Mouse (Mus musculus) layer of hippocampus, adult 2 months (tissue): ENCODE data around the gene Hopx. TPM values are rescaled to one million over a fixed set of nuclear protein-coding genes. Genes with fewer than 3 reads are reported as not detected.

Experiments
- DNase-seq, 2 experiments: peaks; one replicate each; pipeline ENCODE4 v3.0.0; 2022; ENCODE audit warnings: low spot score in 2 of 2
- H3K27ac ChIP-seq: fragments of 200-600 bp; 2 replicates; pipeline ENCODE4 v1.8.1; 2022
- H3K4me3 ChIP-seq: fragments of 200-600 bp; 2 replicates; pipeline ENCODE4 v1.8.1; 2022; ENCODE audit warnings: mild to moderate bottlenecking
- CTCF ChIP-seq: fragments of 200-600 bp; conservative IDR thresholded peaks from 2 replicates; pipeline ENCODE4 v1.8.1; 2022; ENCODE audit warnings: antibody characterized with exemption, mild to moderate bottlenecking, moderate library complexity
- total RNA-seq, 2 experiments: library from RNA; stranded (reverse); gene quantifications; 2 replicates each; pipeline ENCODE4 v1.2.3; 2021

The Hopx gene
- total RNA-seq, 2 experiments from 2014 or later: 81.8 to 81.9 TPM

DNA sequence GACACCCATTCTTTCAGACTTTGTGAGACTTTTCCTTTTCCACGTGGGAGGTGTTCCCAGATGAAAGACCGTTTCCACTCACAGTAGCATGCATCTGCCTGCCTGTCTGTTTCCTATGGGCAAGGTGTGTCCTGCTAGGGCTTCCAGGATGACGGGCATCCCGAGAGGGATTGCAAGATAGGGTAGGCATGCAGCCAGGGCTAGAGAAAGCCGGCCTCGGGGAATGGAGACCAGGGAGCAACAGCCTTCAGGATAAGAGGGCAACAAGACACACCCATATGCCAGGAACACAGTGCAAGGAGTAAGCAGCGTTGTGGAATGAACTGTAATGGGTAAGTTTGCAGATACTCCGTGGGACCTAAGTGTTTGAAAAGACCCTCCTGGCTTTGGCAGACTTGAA is 47.6 kb downstream of the Hopx start:
- TF ChIP-seq CTCF: no peak
- no peak overlapping the region for H3K27ac ChIP-seq
- H3K4me3 ChIP-seq: no peak overlapping the region
- DNase-seq: no peak

DNA sequence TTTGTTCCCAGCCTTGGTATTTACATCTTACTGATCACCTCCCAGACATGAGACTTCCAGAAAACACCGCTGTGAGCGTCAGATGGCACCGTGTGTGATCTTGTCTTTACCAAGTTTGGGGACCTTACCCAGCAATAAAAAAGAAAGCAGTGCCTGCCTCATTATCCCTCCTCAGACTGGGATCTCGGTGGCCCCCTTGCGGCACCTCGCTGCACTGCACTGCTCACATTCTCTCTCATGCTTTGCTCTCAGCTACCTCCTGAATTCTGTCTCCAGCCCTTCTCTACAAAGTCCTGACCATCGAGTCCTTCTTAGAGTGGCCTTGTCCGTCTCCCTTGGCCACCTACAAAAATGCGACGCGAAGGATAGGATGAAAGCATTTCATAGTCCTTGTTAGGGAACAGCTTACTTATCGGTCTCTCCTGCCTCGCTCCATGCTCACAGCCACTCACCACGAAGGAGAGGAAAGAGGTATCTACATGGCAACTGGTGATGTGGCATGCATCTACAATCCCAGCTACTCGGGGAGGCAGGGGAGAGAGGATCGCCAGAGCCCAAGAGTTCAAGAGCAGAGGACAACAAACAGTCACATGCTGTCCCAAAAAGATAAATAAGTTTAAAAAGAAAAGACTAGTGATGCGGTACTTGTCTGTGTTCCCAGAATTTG is 53.4 kb downstream of the Hopx start:
- no peak overlapping the region for H3K4me3 ChIP-seq
- H3K27ac ChIP-seq: no peak overlapping the region
- peak; percentile 98; the same call in 1 of the 2 replicates for TF ChIP-seq CTCF
- peak; percentile 36 to 83 for DNase-seq

DNA sequence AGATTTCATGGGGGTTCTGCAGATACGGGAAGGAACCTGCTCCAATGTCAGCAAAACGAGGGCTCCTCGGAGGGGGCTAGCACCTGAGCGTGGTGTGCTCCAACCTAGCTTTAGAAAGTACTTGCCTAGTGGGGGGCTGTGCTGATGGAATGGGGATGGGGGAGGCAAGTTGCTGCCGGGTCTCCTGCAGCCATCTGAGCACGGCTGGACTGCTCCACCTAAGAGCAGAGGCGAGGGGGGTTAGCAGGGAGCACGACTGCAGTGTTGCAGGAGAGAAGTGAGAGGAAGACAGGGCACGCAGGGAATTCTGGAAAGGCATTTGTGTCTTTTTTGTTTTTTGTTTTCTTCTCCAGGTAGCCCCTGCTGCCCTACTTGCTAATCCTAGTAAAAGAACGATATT is 54.6 kb downstream of the Hopx start:
- no peak for DNase-seq
- H3K27ac ChIP-seq: no peak overlapping the region
- no peak overlapping the region for H3K4me3 ChIP-seq
- no peak for TF ChIP-seq CTCF

DNA sequence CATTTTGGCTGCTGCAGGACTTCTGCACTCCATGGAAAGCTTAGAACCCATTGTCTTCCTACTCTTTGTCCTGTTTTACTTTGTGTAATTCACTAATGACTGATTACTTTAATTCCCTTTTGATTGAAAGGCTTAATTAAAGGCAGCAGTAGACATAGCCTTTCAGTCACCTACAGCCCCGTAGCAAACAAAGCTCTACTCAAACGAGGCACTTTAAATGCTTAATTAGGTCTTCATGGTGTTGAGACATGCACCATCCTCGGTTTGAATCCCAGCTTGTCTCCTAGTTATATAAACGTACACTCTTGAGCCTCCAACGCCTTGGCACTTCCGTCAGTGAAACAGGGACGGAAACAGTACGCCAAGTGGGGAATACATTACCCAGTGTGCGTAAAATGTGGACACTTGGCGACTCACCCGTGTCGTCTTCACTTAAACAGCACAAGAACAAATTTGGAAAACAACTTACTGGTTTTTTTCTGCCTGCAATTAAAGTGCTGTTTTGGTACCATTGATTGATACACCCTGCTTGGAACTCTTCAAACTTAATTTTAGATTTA is 58.0 kb downstream of the Hopx start:
- DNase-seq: no peak
- H3K4me3 ChIP-seq: no peak overlapping the region
- no peak for TF ChIP-seq CTCF
- H3K27ac ChIP-seq: no peak overlapping the region

DNA sequence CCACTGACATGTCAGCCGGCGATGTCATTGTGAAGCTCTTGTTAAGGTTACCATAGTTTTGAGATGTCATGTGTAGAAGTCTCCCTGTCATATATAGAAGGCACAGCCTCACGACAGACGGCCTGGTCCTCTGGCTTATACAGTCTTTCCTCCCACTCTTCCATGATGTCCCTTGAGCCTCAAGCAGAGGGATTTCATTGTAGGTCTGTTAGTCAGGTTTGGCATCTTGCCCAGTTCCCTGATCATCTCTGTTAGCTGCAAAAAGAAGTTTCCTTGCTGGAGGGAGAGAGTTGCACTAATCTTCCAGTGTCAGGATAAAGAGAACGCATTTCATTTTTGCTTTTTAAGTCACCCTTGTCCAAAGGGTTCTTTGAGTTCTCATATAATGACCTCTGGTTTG is 62.3 kb downstream of the Hopx start:
- H3K4me3 ChIP-seq: no peak overlapping the region
- no peak for DNase-seq
- no peak for TF ChIP-seq CTCF
- no peak overlapping the region for H3K27ac ChIP-seq

DNA sequence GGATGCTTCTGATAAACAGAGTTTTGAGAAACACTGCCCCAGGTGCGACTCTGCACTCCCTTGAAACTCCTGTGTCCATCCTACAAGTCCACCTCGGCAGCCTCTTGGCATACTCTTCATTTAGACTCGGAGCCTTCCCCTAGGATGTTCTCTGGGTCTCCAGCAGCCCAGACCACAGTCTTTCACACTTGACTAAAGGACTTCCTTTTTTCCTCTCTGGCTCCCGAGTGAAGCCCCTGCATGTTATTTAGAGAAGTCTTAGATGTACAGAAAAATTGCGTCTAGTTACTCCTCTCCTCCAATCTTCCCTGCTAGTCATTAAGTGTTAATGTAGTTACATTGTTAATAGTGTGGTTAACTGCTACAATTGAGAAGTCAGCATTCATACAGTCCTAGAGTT is 70.6 kb downstream of the Hopx start:
- DNase-seq: no peak
- H3K4me3 ChIP-seq: no peak overlapping the region
- H3K27ac ChIP-seq: no peak overlapping the region
- TF ChIP-seq CTCF: no peak

DNA sequence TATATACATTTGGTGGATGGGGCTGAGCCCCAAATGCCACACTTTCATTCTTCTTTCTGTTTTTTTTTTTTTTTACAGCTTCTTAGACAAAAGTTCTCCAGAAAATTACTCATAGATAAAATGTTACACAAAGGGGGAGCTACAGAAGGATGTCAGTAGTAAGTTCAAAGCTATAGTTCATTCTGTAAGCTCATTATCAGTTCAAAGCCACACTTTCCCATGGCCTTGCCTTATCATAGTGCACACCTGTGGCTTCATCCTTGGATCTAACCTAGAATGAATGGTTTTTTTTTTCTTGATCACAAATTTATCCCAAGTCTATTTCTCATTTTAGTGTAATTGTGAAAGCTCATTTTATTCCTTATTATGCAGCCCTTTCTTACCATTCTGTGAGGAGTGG is 75.5 kb downstream of the Hopx start:
- no peak for DNase-seq
- no peak for TF ChIP-seq CTCF
- no peak overlapping the region for H3K27ac ChIP-seq
- H3K4me3 ChIP-seq: no peak overlapping the region

DNA sequence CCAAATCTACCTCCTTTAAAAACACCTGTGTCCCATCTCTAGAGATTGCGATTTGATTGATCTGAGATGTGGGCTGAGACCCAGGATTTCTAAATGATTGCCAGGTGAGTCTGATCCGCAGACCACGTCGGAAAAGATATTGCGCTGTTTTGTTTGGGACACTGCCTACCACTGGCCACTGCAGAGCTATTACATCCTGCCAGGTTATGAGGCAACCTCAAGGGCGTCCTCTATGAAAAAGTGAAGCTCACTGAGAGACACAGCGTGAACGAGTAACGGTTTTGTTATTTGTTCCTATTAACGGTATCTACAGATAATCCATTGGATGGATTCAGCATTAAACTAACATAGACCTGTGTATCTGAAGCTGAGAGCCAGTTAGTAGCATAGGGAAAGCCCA is 76.5 kb downstream of the Hopx start:
- no peak overlapping the region for H3K4me3 ChIP-seq
- H3K27ac ChIP-seq: no peak overlapping the region
- no peak for TF ChIP-seq CTCF
- DNase-seq: no peak

Other genes with a start within 250 kb of the Hopx start
- 10 to 100 TPM; 27.9 to 28.9 TPM for gene Aasdh, start 209.6 kb downstream of the Hopx start, total RNA-seq
- 10 to 100 TPM; 90.4 to 92.5 TPM for gene Paics, start 163.8 kb downstream of the Hopx start, total RNA-seq
- gene Ppat, start 163.5 kb downstream of the Hopx start, total RNA-seq: 10 to 100 TPM; 15.7 to 17.8 TPM
- 100 to 1,000 TPM; 104 to 111 TPM for gene Srp72, start 140.4 kb downstream of the Hopx start, total RNA-seq
- gene Arl9, start 111.1 kb downstream of the Hopx start, total RNA-seq: 1 to 10 TPM in 1 of 2 experiments, not detected in 1; 1.0 TPM
- 1 to 10 TPM; 1.4 to 1.6 TPM for gene Thegl, start 99.1 kb downstream of the Hopx start, total RNA-seq
- gene Spink2, start 96.3 kb upstream of the Hopx start, total RNA-seq: not detected
- gene Rest, start 150.4 kb upstream of the Hopx start, total RNA-seq: 1 to 10 TPM; 3.4 to 4.4 TPM
- 10 to 100 TPM; 25.7 to 25.9 TPM for gene Noa1, start 195.0 kb upstream of the Hopx start, total RNA-seq
- gene Polr2b, start 195.0 kb upstream of the Hopx start, total RNA-seq: 10 to 100 TPM; 48.3 to 51.5 TPM